Mouse (Mus musculus): ENCODE measurements at regions not wholly inside any gene's neighbourhood (a gene's known extent, or its start where the extent isn't known, plus 50 kb on each side); places are given as distances from the start of the nearest gene placed in this dataset.
A peak's percentile ranks its signal among the peaks of the same experiment; 100 is the strongest.

DNA sequence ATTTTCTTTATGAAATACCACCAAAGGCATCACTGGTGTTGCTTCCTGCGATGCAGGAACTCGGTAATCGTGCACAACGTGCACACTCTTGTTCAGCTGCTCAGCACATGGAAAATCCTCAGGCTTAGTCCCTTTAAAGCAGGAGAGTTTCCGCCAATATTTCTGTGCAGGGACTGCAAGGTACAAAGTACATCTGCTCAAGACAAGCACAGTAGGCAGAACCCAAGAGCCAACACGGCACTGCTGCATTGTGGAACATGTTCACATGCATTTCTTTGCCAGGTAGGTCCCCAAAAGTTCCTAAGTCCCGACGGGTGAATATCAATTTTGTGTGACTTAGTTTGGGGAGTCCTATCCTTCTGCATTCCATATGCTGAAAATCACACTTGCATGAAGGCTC is 808.0 kb upstream of the Pou3f3 start:
- no peak overlapping the region for H3K4me3 ChIP-seq (ENCODE audit: low read length)
- no peaks in the 10 kb centered on the region for H3K27me3 ChIP-seq (ENCODE audit: control insufficient read depth, insufficient read depth, low read depth, low read length)
- no peak for ATAC-seq (ENCODE audit: low read depth)
- no peaks in the 10 kb centered on the region for H3K9me3 ChIP-seq (ENCODE audit: control insufficient read depth, low read length)
- H3K36me3 ChIP-seq (ENCODE audit: control insufficient read depth, insufficient read depth, low read length) = no peaks in the 10 kb centered on the region
- H3K27ac ChIP-seq (ENCODE audit: low read length) = no peak overlapping the region
- no peaks in the 10 kb centered on the region; the same call in 1 of the 2 replicates for H3K4me1 ChIP-seq (replicated peaks; ENCODE audit: control insufficient read depth, insufficient read depth, low read length)
- no peak overlapping the region for H3K9ac ChIP-seq (ENCODE audit: low read length)
- H3K4me2 ChIP-seq (ENCODE audit: low read depth, low read length) = no peak overlapping the region
- 76% methylated on average over 8 of the region's 8 CpGs for WGBS

DNA sequence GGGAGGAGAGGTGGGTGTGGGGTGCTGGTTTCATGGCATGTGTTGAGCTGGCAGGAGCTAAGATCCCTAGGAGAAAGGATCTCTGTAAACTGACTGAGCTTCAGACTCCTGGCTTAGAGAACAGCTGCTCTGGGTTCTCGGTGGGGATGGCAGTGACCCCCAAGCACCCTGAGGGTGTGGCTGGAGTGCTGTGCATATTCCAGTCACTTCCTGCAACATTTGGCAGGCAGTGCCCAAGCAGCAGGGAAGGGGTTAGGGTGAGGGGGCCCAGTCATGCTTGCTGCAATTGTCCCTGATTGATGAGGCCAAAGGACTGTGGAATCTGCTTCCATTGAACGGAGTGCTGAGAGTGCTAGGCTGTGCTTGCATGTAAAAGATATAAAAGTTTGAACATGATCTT is 807.4 kb upstream of the Pou3f3 start:
- Histone ChIP-seq H3K9me3 (ENCODE audit: control insufficient read depth, low read length) (no peaks in the 10 kb centered on the region), H3K4me2 (ENCODE audit: low read depth, low read length) (no peak overlapping the region), H3K36me3 (ENCODE audit: control insufficient read depth, insufficient read depth, low read length) (no peaks in the 10 kb centered on the region), H3K4me1 (replicated peaks; ENCODE audit: control insufficient read depth, insufficient read depth, low read length) (no peaks in the 10 kb centered on the region; the same call in 1 of the 2 replicates), H3K27ac (ENCODE audit: low read length) (no peak overlapping the region), H3K27me3 (ENCODE audit: control insufficient read depth, insufficient read depth, low read depth, low read length) (no peaks in the 10 kb centered on the region), H3K9ac (ENCODE audit: low read length) (no peak overlapping the region), H3K4me3 (ENCODE audit: low read length) (no peak overlapping the region)
- ATAC-seq (ENCODE audit: low read depth) = peak; percentile 60; the same call in 1 of the 2 replicates
- 19% methylated on average over 2 of the region's 2 CpGs for WGBS

DNA sequence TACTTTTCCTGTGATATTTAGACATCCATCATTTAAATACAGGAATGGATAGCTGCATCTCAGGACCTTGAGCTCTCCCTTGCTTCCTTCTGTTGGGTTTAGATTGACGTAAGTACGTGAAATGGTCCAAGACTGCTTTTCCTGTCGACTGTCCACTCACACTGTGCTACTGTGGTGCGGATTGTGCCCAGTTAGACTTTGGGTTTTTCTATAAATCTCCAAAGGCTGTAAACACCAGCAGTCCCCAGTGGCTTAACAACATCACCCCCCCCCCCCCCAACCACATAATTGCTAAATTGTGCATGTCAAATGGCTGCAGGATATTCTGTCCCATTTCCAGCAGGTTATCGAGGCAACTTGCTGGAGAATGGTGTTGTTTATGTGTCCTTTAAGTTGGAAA is 806.6 kb upstream of the Pou3f3 start:
- H3K4me2 ChIP-seq (ENCODE audit: low read depth, low read length) = no peak overlapping the region
- H3K9ac ChIP-seq (ENCODE audit: low read length) = no peak overlapping the region
- H3K9me3 ChIP-seq (ENCODE audit: control insufficient read depth, low read length) = no peaks in the 10 kb centered on the region
- no peak for ATAC-seq (ENCODE audit: low read depth)
- WGBS = 69% methylated on average over 5 of the region's 5 CpGs
- no peaks in the 10 kb centered on the region for H3K36me3 ChIP-seq (ENCODE audit: control insufficient read depth, insufficient read depth, low read length)
- H3K27me3 ChIP-seq (ENCODE audit: control insufficient read depth, insufficient read depth, low read depth, low read length) = no peaks in the 10 kb centered on the region
- H3K27ac ChIP-seq (ENCODE audit: low read length) = no peak overlapping the region
- H3K4me1 ChIP-seq (replicated peaks; ENCODE audit: control insufficient read depth, insufficient read depth, low read length) = no peaks in the 10 kb centered on the region; the same call in 1 of the 2 replicates
- no peak overlapping the region for H3K4me3 ChIP-seq (ENCODE audit: low read length)

DNA sequence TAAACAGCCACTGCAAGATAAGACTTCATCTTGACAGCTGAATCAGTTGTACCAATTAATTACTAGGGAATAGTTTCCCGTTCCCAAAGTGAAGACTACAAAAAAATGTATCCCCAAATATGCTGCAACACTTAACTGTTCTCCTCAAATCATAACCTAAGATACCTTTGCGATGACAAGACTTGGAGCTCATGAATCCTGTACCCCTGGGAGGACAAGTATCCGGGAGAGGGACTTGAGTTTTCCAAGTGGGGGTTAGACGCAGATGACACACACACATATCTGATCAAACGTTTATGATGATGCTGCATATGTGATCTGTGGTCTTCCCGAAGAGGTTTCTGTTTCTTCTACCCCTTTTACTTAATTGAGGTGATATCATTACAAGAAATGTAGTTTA is 805.6 kb upstream of the Pou3f3 start:
- no peaks in the 10 kb centered on the region; the same call in 1 of the 2 replicates for H3K4me1 ChIP-seq (replicated peaks; ENCODE audit: control insufficient read depth, insufficient read depth, low read length)
- no peaks in the 10 kb centered on the region for H3K27me3 ChIP-seq (ENCODE audit: control insufficient read depth, insufficient read depth, low read depth, low read length)
- no peak overlapping the region for H3K4me3 ChIP-seq (ENCODE audit: low read length)
- no peak for ATAC-seq (ENCODE audit: low read depth)
- no peak overlapping the region for H3K27ac ChIP-seq (ENCODE audit: low read length)
- no peak overlapping the region for H3K4me2 ChIP-seq (ENCODE audit: low read depth, low read length)
- 72% methylated on average over 6 of the region's 6 CpGs for WGBS
- no peaks in the 10 kb centered on the region for H3K36me3 ChIP-seq (ENCODE audit: control insufficient read depth, insufficient read depth, low read length)
- no peaks in the 10 kb centered on the region for H3K9me3 ChIP-seq (ENCODE audit: control insufficient read depth, low read length)
- no peak overlapping the region for H3K9ac ChIP-seq (ENCODE audit: low read length)

DNA sequence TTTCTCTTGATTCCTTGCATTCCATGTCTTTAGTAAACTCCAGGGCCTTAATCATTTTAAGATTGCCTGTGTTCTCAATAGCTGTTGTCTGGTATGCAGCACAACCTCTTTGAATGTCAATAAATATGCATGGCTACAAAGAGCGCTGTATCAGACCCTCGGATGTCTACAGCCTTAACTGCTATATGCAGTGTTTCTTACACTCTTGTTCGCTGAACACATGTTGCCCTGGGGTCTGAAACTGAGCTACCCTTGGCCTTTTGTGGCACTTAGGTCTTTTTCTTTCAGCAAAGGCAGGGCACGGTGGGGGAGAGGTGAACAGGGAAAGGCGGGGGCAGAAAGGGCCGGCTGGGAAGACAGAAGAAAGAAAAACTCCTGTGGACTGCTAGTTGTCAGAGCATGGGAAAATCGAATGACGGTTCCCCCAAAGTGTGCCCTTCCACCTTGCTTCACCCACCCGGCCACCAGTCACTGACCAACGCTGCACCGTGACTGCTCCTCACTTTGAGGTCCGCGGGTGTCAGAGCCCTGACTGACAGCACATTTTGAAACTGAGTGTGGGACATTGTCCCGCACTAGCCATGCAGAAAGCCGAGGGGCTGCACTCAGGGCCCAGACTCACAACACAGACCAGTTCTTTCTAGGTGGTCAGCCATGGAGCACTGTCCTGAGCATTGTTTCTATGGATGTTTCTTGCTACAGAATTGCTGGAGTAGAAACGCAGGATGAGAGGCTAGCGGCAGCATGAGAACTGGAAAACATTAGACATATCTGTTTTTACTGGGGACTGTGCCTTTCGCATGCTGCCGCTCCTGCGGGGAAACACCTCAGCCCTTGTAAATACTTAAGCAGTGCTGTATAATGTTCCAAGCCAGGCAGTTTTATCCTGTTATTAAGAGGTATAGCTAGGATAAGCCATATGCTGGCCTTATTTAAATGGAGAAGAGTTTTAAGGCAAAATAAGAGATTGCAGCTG is 804.6 kb upstream of the Pou3f3 start:
- 77% methylated on average over 20 of the region's 20 CpGs for whole genome bisulfite sequencing
- no peaks in the 10 kb centered on the region for H3K9me3 ChIP-seq (ENCODE audit: control insufficient read depth, low read length)

DNA sequence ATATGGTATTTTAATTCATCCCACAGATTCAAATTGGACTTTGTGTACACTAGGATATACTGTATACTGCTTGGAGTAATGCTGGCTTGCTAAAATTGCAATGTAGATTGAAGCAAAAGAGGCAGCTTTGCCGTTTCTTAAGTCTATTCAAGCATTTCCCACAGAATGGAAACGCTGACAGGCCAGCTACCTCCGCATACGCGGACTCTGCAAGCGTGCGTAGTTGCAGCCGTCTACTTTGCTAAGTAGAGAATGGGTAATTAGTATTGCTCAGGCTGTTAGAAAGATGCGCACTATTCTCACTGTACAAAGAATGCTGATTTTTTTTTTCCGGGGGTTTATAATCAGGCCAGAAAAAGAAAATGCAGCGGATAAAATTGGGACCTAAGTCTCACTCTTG is 803.8 kb upstream of the Pou3f3 start:
- Histone ChIP-seq H3K4me2 (ENCODE audit: low read depth, low read length) (no peak overlapping the region), H3K27ac (ENCODE audit: low read length) (no peak overlapping the region), H3K9ac (ENCODE audit: low read length) (no peak overlapping the region), H3K4me1 (replicated peaks; ENCODE audit: control insufficient read depth, insufficient read depth, low read length) (no peaks in the 10 kb centered on the region; the same call in 1 of the 2 replicates), H3K36me3 (ENCODE audit: control insufficient read depth, insufficient read depth, low read length) (no peaks in the 10 kb centered on the region), H3K9me3 (ENCODE audit: control insufficient read depth, low read length) (no peaks in the 10 kb centered on the region), H3K27me3 (ENCODE audit: control insufficient read depth, insufficient read depth, low read depth, low read length) (no peaks in the 10 kb centered on the region), H3K4me3 (ENCODE audit: low read length) (no peak overlapping the region)
- no peak for ATAC-seq (ENCODE audit: low read depth)
- WGBS = 92% methylated on average over 11 of the region's 11 CpGs

More for the DNA sequence above, 804.6 kb upstream of the Pou3f3 start:
- Histone ChIP-seq H3K9ac (ENCODE audit: low read length) (no peak overlapping the region), H3K4me2 (ENCODE audit: low read depth, low read length) (no peak overlapping the region), H3K27ac (ENCODE audit: low read length) (no peak overlapping the region), H3K4me3 (ENCODE audit: low read length) (no peak overlapping the region), H3K27me3 (ENCODE audit: control insufficient read depth, insufficient read depth, low read depth, low read length) (no peaks in the 10 kb centered on the region), H3K36me3 (ENCODE audit: control insufficient read depth, insufficient read depth, low read length) (no peaks in the 10 kb centered on the region), H3K4me1 (replicated peaks; ENCODE audit: control insufficient read depth, insufficient read depth, low read length) (no peaks in the 10 kb centered on the region; the same call in 1 of the 2 replicates)
- no peak for ATAC-seq (ENCODE audit: low read depth)

DNA sequence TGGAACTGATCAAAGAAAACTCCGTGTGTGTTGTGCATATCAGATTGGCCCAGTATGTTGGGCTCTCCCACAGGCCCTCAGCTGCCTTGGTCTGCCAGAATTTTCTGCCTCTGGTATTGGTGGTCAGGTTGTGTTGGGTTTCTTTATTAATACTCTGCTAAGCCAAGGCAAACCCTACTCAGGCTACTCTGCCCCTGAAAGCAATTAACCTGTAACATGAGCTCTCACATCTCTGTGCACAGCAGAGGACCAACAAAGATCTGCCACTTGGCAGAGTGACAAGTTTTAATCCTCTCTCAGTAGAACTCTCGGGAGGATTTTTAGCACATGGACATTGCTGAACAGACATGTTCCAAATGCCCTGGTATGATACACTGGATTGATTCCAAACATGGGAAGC is 803.2 kb upstream of the Pou3f3 start:
- Histone ChIP-seq H3K9me3 (ENCODE audit: control insufficient read depth, low read length) (no peaks in the 10 kb centered on the region), H3K4me3 (ENCODE audit: low read length) (no peak overlapping the region), H3K4me2 (ENCODE audit: low read depth, low read length) (no peak overlapping the region), H3K36me3 (ENCODE audit: control insufficient read depth, insufficient read depth, low read length) (no peaks in the 10 kb centered on the region), H3K27ac (ENCODE audit: low read length) (no peak overlapping the region), H3K9ac (ENCODE audit: low read length) (no peak overlapping the region), H3K4me1 (replicated peaks; ENCODE audit: control insufficient read depth, insufficient read depth, low read length) (no peaks in the 10 kb centered on the region; the same call in 1 of the 2 replicates), H3K27me3 (ENCODE audit: control insufficient read depth, insufficient read depth, low read depth, low read length) (no peaks in the 10 kb centered on the region)
- WGBS = 30% methylated on average over 2 of the region's 2 CpGs
- ATAC-seq (ENCODE audit: low read depth) = no peak

DNA sequence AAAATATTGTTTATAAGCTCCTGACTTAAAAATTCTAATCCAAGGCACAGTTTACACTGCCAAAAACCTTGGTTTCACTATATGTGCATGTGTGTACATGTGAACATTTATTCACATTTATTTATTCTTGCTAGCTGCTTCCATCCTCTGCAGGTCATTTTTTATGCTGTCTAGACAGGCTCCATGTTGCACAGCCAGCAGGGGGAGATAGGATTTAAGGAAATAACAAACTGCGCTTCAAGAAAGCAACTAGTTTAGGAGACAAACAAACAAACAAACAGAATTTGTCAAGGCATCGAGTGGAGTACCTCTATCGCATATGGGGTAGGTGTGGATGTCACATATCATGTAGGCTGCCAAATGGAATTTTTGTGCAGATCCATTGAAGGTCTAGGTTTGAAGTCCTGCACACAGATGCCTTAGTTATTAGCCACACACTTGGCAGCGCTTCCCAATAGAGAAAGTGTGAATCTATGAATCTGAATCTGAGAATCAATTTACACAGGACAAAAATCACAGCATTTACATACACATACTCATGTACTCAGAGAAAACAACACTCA is 797.7 kb upstream of the Pou3f3 start:
- WGBS = 70% methylated on average over 4 of the region's 4 CpGs
- no peaks in the 10 kb centered on the region for H3K9me3 ChIP-seq (ENCODE audit: control insufficient read depth, low read length)
- no peak for ATAC-seq (ENCODE audit: low read depth)
- no peaks in the 10 kb centered on the region for H3K4me1 ChIP-seq (replicated peaks; ENCODE audit: control insufficient read depth, insufficient read depth, low read length)
- H3K4me3 ChIP-seq (ENCODE audit: low read length) = no peak overlapping the region
- no peaks in the 10 kb centered on the region for H3K27me3 ChIP-seq (ENCODE audit: control insufficient read depth, insufficient read depth, low read depth, low read length)
- H3K9ac ChIP-seq (ENCODE audit: low read length) = no peak overlapping the region
- no peaks in the 10 kb centered on the region for H3K36me3 ChIP-seq (ENCODE audit: control insufficient read depth, insufficient read depth, low read length)
- H3K27ac ChIP-seq (ENCODE audit: low read length) = no peak overlapping the region
- no peak overlapping the region for H3K4me2 ChIP-seq (ENCODE audit: low read depth, low read length)

DNA sequence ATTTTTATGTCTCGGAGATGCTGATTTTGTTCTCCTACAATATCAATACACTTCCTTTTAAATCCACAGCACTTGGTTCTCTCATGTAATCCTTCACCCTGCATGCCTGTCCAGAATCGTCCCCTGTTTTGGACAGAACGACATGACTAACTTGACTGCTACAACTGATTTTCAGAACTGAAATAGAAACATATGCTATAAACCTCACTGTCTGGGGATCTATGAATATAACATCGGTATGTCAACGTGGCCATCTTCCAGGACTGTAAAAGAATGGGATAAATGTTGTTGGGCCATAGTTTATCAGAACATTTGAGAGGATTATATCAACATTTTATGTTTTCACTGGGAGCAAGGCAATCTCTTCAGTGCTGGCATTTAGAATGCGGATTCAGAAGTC is 795.2 kb upstream of the Pou3f3 start:
- no peak overlapping the region for H3K4me2 ChIP-seq (ENCODE audit: low read depth, low read length)

More for the DNA sequence above, 795.2 kb upstream of the Pou3f3 start:
- Histone ChIP-seq H3K9me3 (ENCODE audit: control insufficient read depth, low read length) (no peaks in the 10 kb centered on the region), H3K4me3 (ENCODE audit: low read length) (no peak overlapping the region), H3K36me3 (ENCODE audit: control insufficient read depth, insufficient read depth, low read length) (no peaks in the 10 kb centered on the region), H3K9ac (ENCODE audit: low read length) (no peak overlapping the region), H3K4me1 (replicated peaks; ENCODE audit: control insufficient read depth, insufficient read depth, low read length) (no peaks in the 10 kb centered on the region), H3K27me3 (ENCODE audit: control insufficient read depth, insufficient read depth, low read depth, low read length) (no peaks in the 10 kb centered on the region), H3K27ac (ENCODE audit: low read length) (no peak overlapping the region)
- WGBS = 68% methylated on average over 6 of the region's 6 CpGs
- ATAC-seq (ENCODE audit: low read depth) = no peak
